Mouse (Mus musculus) forebrain, embryonic 11.5 days (tissue): ENCODE measurements around the gene Olfr972. TPM values are rescaled to one million over a fixed set of nuclear protein-coding genes. Genes with fewer than 3 reads are reported as not detected.

Source experiments
- polyA plus RNA-seq: library from polyadenylated mRNA; unstranded; fragments of >200 nt; fragmentation: Nextera tagmentation; extraction: Ambion mirVana; gene quantifications from 2 replicates; pipeline ENCODE4 v1.2.1, GENCODE M21; 2014

The Olfr972 gene
- polyA plus RNA-seq, 1 experiment from 2014 or later: not detected

Other genes with a start within 250 kb of the Olfr972 start
- not detected in 2 replicates for gene Olfr960, start 245.0 kb upstream of the Olfr972 start, polyA plus RNA-seq
- not detected in 2 replicates for gene Olfr961, start 221.3 kb upstream of the Olfr972 start, polyA plus RNA-seq
- not detected in 2 replicates for gene Olfr963, start 199.2 kb upstream of the Olfr972 start, polyA plus RNA-seq
- gene Olfr149, start 159.3 kb upstream of the Olfr972 start, polyA plus RNA-seq: not detected in 2 replicates
- gene Olfr965, start 155.1 kb upstream of the Olfr972 start, polyA plus RNA-seq: not detected in 2 replicates
- not detected in 2 replicates for gene Olfr150, start 135.4 kb upstream of the Olfr972 start, polyA plus RNA-seq
- not detected in 2 replicates for gene Olfr967, start 120.2 kb upstream of the Olfr972 start, polyA plus RNA-seq
- not detected in 2 replicates for gene Olfr968, start 83.2 kb upstream of the Olfr972 start, polyA plus RNA-seq
- not detected in 2 replicates for gene Olfr969, start 75.5 kb upstream of the Olfr972 start, polyA plus RNA-seq
- not detected in 2 replicates for gene Olfr970, start 57.6 kb upstream of the Olfr972 start, polyA plus RNA-seq
- gene Olfr971, start 29.5 kb upstream of the Olfr972 start, polyA plus RNA-seq: not detected in 2 replicates
- gene Olfr229, start 40.9 kb downstream of the Olfr972 start, polyA plus RNA-seq: not detected in 2 replicates
- gene Olfr974, start 71.1 kb downstream of the Olfr972 start, polyA plus RNA-seq: not detected in 2 replicates
- not detected in 2 replicates for gene Olfr975, start 85.6 kb downstream of the Olfr972 start, polyA plus RNA-seq
- gene Olfr976, start 94.7 kb downstream of the Olfr972 start, polyA plus RNA-seq: not detected in 2 replicates
- gene Olfr978, start 125.7 kb downstream of the Olfr972 start, polyA plus RNA-seq: not detected in 2 replicates
- gene Olfr979, start 137.0 kb downstream of the Olfr972 start, polyA plus RNA-seq: not detected in 2 replicates
- not detected in 2 replicates for gene Olfr980, start 143.2 kb downstream of the Olfr972 start, polyA plus RNA-seq
- gene Olfr981, start 155.0 kb downstream of the Olfr972 start, polyA plus RNA-seq: not detected in 2 replicates
- gene Olfr982, start 207.4 kb downstream of the Olfr972 start, polyA plus RNA-seq: not detected in 2 replicates
- not detected in 2 replicates for gene Olfr983, start 227.2 kb downstream of the Olfr972 start, polyA plus RNA-seq
- not detected in 2 replicates for gene Olfr984, start 247.8 kb downstream of the Olfr972 start, polyA plus RNA-seq